Mouse (Mus musculus): ENCODE results near the gene Dysf. TPM values are rescaled to one million over a fixed set of nuclear protein-coding genes. Genes with fewer than 3 reads are reported as not detected.

Gene Dysf
- total and polyA plus RNA-seq, 3 experiments: not detected

- TF ChIP-seq TCF12 (IDR thresholded peaks at IDR 0.05; ENCODE audit: low read depth, low read length) (no peak), NRF1 (IDR thresholded peaks at IDR 0.05; ENCODE audit: insufficient read depth, low read depth, low read length, poor library complexity, severe bottlenecking) (no peak), USF2 (IDR thresholded peaks at IDR 0.05; ENCODE audit: borderline replicate concordance in 1 of 2, insufficient read depth in 1 of 2, low read depth in 1 of 2, low read length in 2 of 2) (no peak), MAFK (IDR thresholded peaks at IDR 0.05; ENCODE audit: borderline replicate concordance, low read depth, low read length) (no peak), TAL1 (IDR thresholded peaks at IDR 0.05; ENCODE audit: low read length) (no peak), MAX (IDR thresholded peaks at IDR 0.05; ENCODE audit: low read length) (no peak), RAD21 (IDR thresholded peaks at IDR 0.05; ENCODE audit: low read depth, low read length) (no peak), MYC (IDR thresholded peaks at IDR 0.05; ENCODE audit: low read depth, low read length) (no peak)
- Histone ChIP-seq H3K27me3 (ENCODE audit: control insufficient read depth in 1 of 2, insufficient read depth in 2 of 2, low read length in 2 of 2) (no peaks in the 10 kb centered on the region), H3K9me3 (replicated peaks; ENCODE audit: insufficient read depth, low read length) (no peaks in the 10 kb centered on the region), H3K36me3 (ENCODE audit: control insufficient read depth in 1 of 2, insufficient read depth in 2 of 2, low read length in 2 of 2) (no peaks in the 10 kb centered on the region), H3K9ac (ENCODE audit: control insufficient read depth, low read depth, low read length, poor library complexity, severe bottlenecking) (no peak overlapping the region), H3K79me2 (ENCODE audit: control insufficient read depth, insufficient read depth, low read length, poor library complexity) (no peaks in the 10 kb centered on the region), H3K4me1 (ENCODE audit: control insufficient read depth in 1 of 2, insufficient read depth in 2 of 2, low read length in 2 of 2) (no peaks in the 10 kb centered on the region), H3K27ac (ENCODE audit: control insufficient read depth, low read depth, low read length) (no peak overlapping the region), H3K4me3 (ENCODE audit: control insufficient read depth in 1 of 2, insufficient read depth in 1 of 2, low read depth in 2 of 2, low read length in 2 of 2) (no peak overlapping the region)
- DNase-seq (ENCODE audit: low read depth, low spot score): no peak
Observed at GRCm38 (mm10) chr6:84009172-84009872, 932 bp downstream of the Dysf start.

GRCm38 (mm10) chr6:84009915-84010302, 1.5 kb downstream of the Dysf start:
- H3K9me3 ChIP-seq (replicated peaks; ENCODE audit: insufficient read depth, low read length): no peaks in the 10 kb centered on the region
- H3K4me1 ChIP-seq (ENCODE audit: control insufficient read depth in 1 of 2, insufficient read depth in 2 of 2, low read length in 2 of 2): no peaks in the 10 kb centered on the region
- no peak overlapping the region for H3K9ac ChIP-seq (ENCODE audit: control insufficient read depth, low read depth, low read length, poor library complexity, severe bottlenecking)
- no peak overlapping the region for H3K4me3 ChIP-seq (ENCODE audit: control insufficient read depth in 1 of 2, insufficient read depth in 1 of 2, low read depth in 2 of 2, low read length in 2 of 2)
- no peaks in the 10 kb centered on the region for H3K36me3 ChIP-seq (ENCODE audit: control insufficient read depth in 1 of 2, insufficient read depth in 2 of 2, low read length in 2 of 2)
- no peak overlapping the region for H3K27ac ChIP-seq (ENCODE audit: control insufficient read depth, low read depth, low read length)
- no peak for DNase-seq (ENCODE audit: low read depth, low spot score)
- TF ChIP-seq USF1 (IDR thresholded peaks at IDR 0.05; ENCODE audit: low read depth, low read length) (no peak), POLR2A (IDR thresholded peaks at IDR 0.05; ENCODE audit: control insufficient read depth in 1 of 2, insufficient read depth in 1 of 2, low read depth in 1 of 2, low read length in 2 of 2, poor library complexity in 1 of 2) (no peak), GATA1 (IDR thresholded peaks at IDR 0.05; ENCODE audit: low read depth, low read length) (no peak), ZMIZ1 (IDR thresholded peaks at IDR 0.05; ENCODE audit: low read depth, low read length) (no peak), RAD21 (IDR thresholded peaks at IDR 0.05; ENCODE audit: low read depth, low read length) (no peak), MEF2A (IDR thresholded peaks at IDR 0.05; ENCODE audit: extremely low read depth, insufficient replicate concordance, low read depth, low read length, poor library complexity, severe bottlenecking) (no peak), HCFC1 (IDR thresholded peaks at IDR 0.05; ENCODE audit: low read depth, low read length) (no peak), MAFK (IDR thresholded peaks at IDR 0.05; ENCODE audit: borderline replicate concordance, low read depth, low read length) (no peak), ETS1 (IDR thresholded peaks at IDR 0.05; ENCODE audit: low read depth, low read length) (no peak), KAT2A (conservative IDR thresholded peaks at IDR 0.05; ENCODE audit: low read depth, low read length) (no peak), MAX (IDR thresholded peaks at IDR 0.05; ENCODE audit: low read length) (no peak), RCOR1 (IDR thresholded peaks at IDR 0.05; ENCODE audit: low read depth, low read length) (no peak), NELFE (IDR thresholded peaks at IDR 0.05; ENCODE audit: low read depth, low read length) (no peak), USF2 (IDR thresholded peaks at IDR 0.05; ENCODE audit: borderline replicate concordance in 1 of 2, insufficient read depth in 1 of 2, low read depth in 1 of 2, low read length in 2 of 2) (no peak), POLR2AphosphoS2 (IDR thresholded peaks at IDR 0.05; ENCODE audit: low read length) (no peak), MXI1 (IDR thresholded peaks at IDR 0.05; ENCODE audit: low read depth, low read length) (no peak), MAZ (IDR thresholded peaks at IDR 0.05; ENCODE audit: low read depth, low read length) (no peak), ZC3H11A (IDR thresholded peaks at IDR 0.05; ENCODE audit: low read depth, low read length) (no peak), ZKSCAN1 (IDR thresholded peaks at IDR 0.05; ENCODE audit: low read depth, low read length) (no peak), POLR2AphosphoS5 (IDR thresholded peaks at IDR 0.05; ENCODE audit: borderline replicate concordance, low read depth, low read length) (no peak)
- H3K27me3 ChIP-seq (ENCODE audit: control insufficient read depth in 1 of 2, insufficient read depth in 2 of 2, low read length in 2 of 2): no peaks in the 10 kb centered on the region
- no peaks in the 10 kb centered on the region for H3K79me2 ChIP-seq (ENCODE audit: control insufficient read depth, insufficient read depth, low read length, poor library complexity)
